In genomic region chr8:111252487-111253112, GRCm38 (mm10) we compare ENCODE assay signal across 22 mouse cellular contexts. TPM values are rescaled to one million over a fixed set of nuclear protein-coding genes. Genes with fewer than 3 reads are reported as not detected.
DNase-seq lines count a peak whose midpoint lies in the region; ATAC-seq and TF ChIP-seq lines count a peak whose summit lies in the region.
"Had no signal": no experiment of that assay in that cellular context is flagged by ENCODE, and none has a peak within 500 bp of the region (broad histone marks: within the 10 kb centered on the region; RNA-seq: fewer than 3 reads in every experiment).

No protein-coding gene starts in this region.

- TF ChIP-seq CTCF in small intestine, adult 2 months (IDR thresholded peaks at IDR 0.05; ENCODE audit: extremely low read depth, insufficient read length, insufficient replicate concordance, low read depth, low read length), result no peak
- TF ChIP-seq CTCF in left cerebral cortex, adult 2 months (IDR thresholded peaks at IDR 0.05), result no peak

- no peak overlapping the region for H3K27ac ChIP-seq in liver, embryonic 11.5 days (ENCODE audit: low read depth, low read length)
- H3K27ac ChIP-seq in liver, embryonic 13.5 days, result 0 out of 2 replicates have a peak overlapping the region, but pooled peaks have one; percentile 13
- H3K27ac ChIP-seq in small intestine, adult 2 months (ENCODE audit: insufficient read depth, low read depth, low read length), result peak overlapping the region; percentile 21; the same call in 1 of the 2 replicates
- H3K27ac ChIP-seq in left cerebral cortex, adult 2 months, result no peak overlapping the region
- no peak overlapping the region for H3K27ac ChIP-seq in forebrain, embryonic 16.5 days (ENCODE audit: low read length)
- H3K27ac ChIP-seq: embryonic facial prominence, embryonic 15.5 days; hindbrain, embryonic 12.5 days; limb, embryonic 13.5 days; lung, embryonic 15.5 days; neural tube, embryonic 15.5 days had no signal

- no peak for DNase-seq in liver, embryonic 11.5 days (ENCODE audit: low spot score)
- no peak for DNase-seq in liver
- DNase-seq in liver, embryonic 13.5 days, result no peak
- no peak for DNase-seq in left cerebral cortex, adult 2 months (ENCODE audit: extremely low spot score in 1 of 2, low spot score in 2 of 2)
- no peak for DNase-seq in lung, postnatal 4 days
- DNase-seq: adrenal gland, adult 2 months; B cell, adult 2 months; cerebellum, postnatal 14 days; heart, adult 11 months; heart, postnatal 14 days; right cerebral cortex, postnatal 14 days; thymus, postnatal 14 days had no signal

- H3K4me3 ChIP-seq in liver, embryonic 11.5 days (ENCODE audit: low read depth, low read length), result no peak overlapping the region
- H3K4me3 ChIP-seq in liver, embryonic 13.5 days (replicated peaks), result no peak overlapping the region
- H3K4me3 ChIP-seq in small intestine, adult 2 months (ENCODE audit: low read depth, low read length), result no peak overlapping the region
- H3K4me3 ChIP-seq in left cerebral cortex, adult 2 months, result no peak overlapping the region
- no peak overlapping the region for H3K4me3 ChIP-seq in forebrain, embryonic 16.5 days (replicated peaks; ENCODE audit: low read length)
- H3K4me3 ChIP-seq: embryonic facial prominence, embryonic 15.5 days; heart, embryonic 12.5 days; hindbrain, embryonic 12.5 days; limb, embryonic 13.5 days; lung, embryonic 15.5 days; neural tube, embryonic 15.5 days had no signal

- H3K9me3 ChIP-seq in liver, embryonic 11.5 days (ENCODE audit: control insufficient read depth, low read length), result no peaks in the 10 kb centered on the region
- no peaks in the 10 kb centered on the region for H3K9me3 ChIP-seq in liver, embryonic 13.5 days (replicated peaks)
- H3K9me3 ChIP-seq in forebrain, embryonic 16.5 days (ENCODE audit: control insufficient read depth, low read length), result no peaks in the 10 kb centered on the region
- H3K9me3 ChIP-seq: embryonic facial prominence, embryonic 15.5 days; hindbrain, embryonic 12.5 days; limb, embryonic 13.5 days; lung, embryonic 15.5 days; neural tube, embryonic 15.5 days had no signal

- peak overlapping the region; percentile 24; the same call in 1 of the 2 replicates for H3K4me2 ChIP-seq in liver, embryonic 11.5 days
- H3K4me2 ChIP-seq in liver, embryonic 13.5 days, result 0 out of 2 replicates have a peak overlapping the region, but pooled peaks have one; percentile 4
- H3K4me2 ChIP-seq in forebrain, embryonic 16.5 days (ENCODE audit: low read length), result no peak overlapping the region
- H3K4me2 ChIP-seq: embryonic facial prominence, embryonic 15.5 days; heart, embryonic 12.5 days; hindbrain, embryonic 12.5 days; limb, embryonic 13.5 days; lung, embryonic 15.5 days; neural tube, embryonic 15.5 days had no signal

- intact Hi-C loops in left cerebral cortex, adult 2 months (cut with DNase I), result no loop called here

- H3K9ac ChIP-seq in liver, embryonic 11.5 days (ENCODE audit: low read depth, low read length), result no peak overlapping the region
- H3K9ac ChIP-seq in liver, embryonic 13.5 days, result no peak overlapping the region
- H3K9ac ChIP-seq in forebrain, embryonic 16.5 days (replicated peaks; ENCODE audit: low read depth, low read length), result no peak overlapping the region
- H3K9ac ChIP-seq: embryonic facial prominence, embryonic 15.5 days; heart, embryonic 12.5 days; hindbrain, embryonic 12.5 days; limb, embryonic 13.5 days; lung, embryonic 15.5 days; neural tube, embryonic 15.5 days had no signal

- H3K27me3 ChIP-seq in liver, embryonic 11.5 days (replicated peaks; ENCODE audit: control insufficient read depth, insufficient read depth, low read length), result no peaks in the 10 kb centered on the region
- H3K27me3 ChIP-seq in liver, embryonic 13.5 days, result no peaks in the 10 kb centered on the region
- H3K27me3 ChIP-seq in small intestine, adult 2 months (ENCODE audit: control insufficient read depth, insufficient read depth, low read length), result no peaks in the 10 kb centered on the region
- H3K27me3 ChIP-seq in forebrain, embryonic 16.5 days (replicated peaks; ENCODE audit: control insufficient read depth, insufficient read depth, low read length), result no peaks in the 10 kb centered on the region
- H3K27me3 ChIP-seq: embryonic facial prominence, embryonic 15.5 days; heart, embryonic 12.5 days; hindbrain, embryonic 12.5 days; limb, embryonic 13.5 days; lung, embryonic 15.5 days; neural tube, embryonic 15.5 days had no signal

- no peak for TF ChIP-seq POLR2A in small intestine, adult 2 months (IDR thresholded peaks at IDR 0.05; ENCODE audit: low read depth, low read length)

- peaks cover 13% of the 10 kb centered on the region for H3K4me1 ChIP-seq in liver, embryonic 11.5 days (replicated peaks; ENCODE audit: control insufficient read depth, insufficient read depth, low read length)
- H3K4me1 ChIP-seq in liver, embryonic 13.5 days (replicated peaks), result peaks cover 40% of the 10 kb centered on the region
- peaks cover 2% of the 10 kb centered on the region for H3K4me1 ChIP-seq in small intestine, adult 2 months (ENCODE audit: control insufficient read depth, insufficient read depth, insufficient read length, low read length)
- peaks cover 7% of the 10 kb centered on the region for H3K4me1 ChIP-seq in forebrain, embryonic 16.5 days (replicated peaks; ENCODE audit: control insufficient read depth, insufficient read depth, low read length)

- H3K36me3 ChIP-seq in liver, embryonic 11.5 days (ENCODE audit: control insufficient read depth, insufficient read depth, low read length), result peaks cover 2% of the 10 kb centered on the region; the same call in 1 of the 2 replicates
- H3K36me3 ChIP-seq in liver, embryonic 13.5 days, result peaks cover 4% of the 10 kb centered on the region; the same call in 1 of the 2 replicates
- no peaks in the 10 kb centered on the region for H3K36me3 ChIP-seq in small intestine, adult 2 months (ENCODE audit: control insufficient read depth, insufficient read depth, low read length)
- no peaks in the 10 kb centered on the region for H3K36me3 ChIP-seq in forebrain, embryonic 16.5 days (ENCODE audit: control insufficient read depth, insufficient read depth)
- H3K36me3 ChIP-seq: embryonic facial prominence, embryonic 15.5 days; hindbrain, embryonic 12.5 days; lung, embryonic 15.5 days; neural tube, embryonic 15.5 days had no signal

- 58% methylated on average over 4 of the region's 4 CpGs for WGBS in liver, embryonic 11.5 days
- WGBS in liver, embryonic 13.5 days (ENCODE audit: insufficient replicate concordance), result 46% methylated on average over 4 of the region's 4 CpGs
- 29% methylated on average over 4 of the region's 4 CpGs for WGBS in small intestine, adult 2 months
- WGBS in forebrain, embryonic 16.5 days, result 92% methylated on average over 4 of the region's 4 CpGs

- peak; percentile 45 for ATAC-seq in liver, embryonic 11.5 days (replicated peaks; ENCODE audit: low FRiP score)
- peak; percentile 62; the same call in 1 of the 2 replicates for ATAC-seq in erythroblast, adult 5-6 weeks (replicated peaks; ENCODE audit: low FRiP score, poor library complexity, severe bottlenecking)
- peak; percentile 77 for ATAC-seq in liver, embryonic 13.5 days (ENCODE audit: low read depth)
- no peak for ATAC-seq in forebrain, embryonic 16.5 days
- ATAC-seq: midbrain, embryonic 16.5 days had no signal

RNA-seq across cellular contexts. Expression of gene Glg1, which starts 6.4 kb away (rescaled TPM):
- polyA plus RNA-seq in liver, embryonic 11.5 days (2014; fragmentation: Nextera tagmentation; extraction: Ambion mirVana), result 36.4 and 40.1 TPM in 2 replicates
- 13.8 and 14.0 TPM in 2 replicates for total RNA-seq in erythroblast, adult 5-6 weeks (2015; ENCODE audit: low replicate concordance)
- total RNA-seq in erythroblast, adult 5-6 weeks (2017; ENCODE audit: low replicate concordance), result 27.9 and 33.1 TPM in 2 replicates
- polyA plus RNA-seq in liver, embryonic 13.5 days (2015; fragmentation: Nextera tagmentation; extraction: Ambion mirVana), result 14.3 and 17.1 TPM in 2 replicates
- 11.0 and 26.0 TPM in 2 replicates for polyA plus RNA-seq in small intestine, adult 2 months (2012; rRNA removed)
- total RNA-seq in left cerebral cortex, adult 2 months (2021), result 100 to 1,000 TPM; 146 to 148 TPM
- polyA plus RNA-seq in forebrain, embryonic 16.5 days (2015; fragmentation: Nextera tagmentation; extraction: Ambion mirVana), result 67.0 and 74.7 TPM in 2 replicates

RNA-seq across cellular contexts. Expression of gene Rfwd3, which starts 47.4 kb away (rescaled TPM):
- polyA plus RNA-seq in liver, embryonic 11.5 days (2014; fragmentation: Nextera tagmentation; extraction: Ambion mirVana), result 81.6 and 96.1 TPM in 2 replicates
- 25.9 and 29.0 TPM in 2 replicates for total RNA-seq in erythroblast, adult 5-6 weeks (2015; ENCODE audit: low replicate concordance)
- 44.0 and 45.0 TPM in 2 replicates for total RNA-seq in erythroblast, adult 5-6 weeks (2017; ENCODE audit: low replicate concordance)
- 45.7 and 60.4 TPM in 2 replicates for polyA plus RNA-seq in liver, embryonic 13.5 days (2015; fragmentation: Nextera tagmentation; extraction: Ambion mirVana)
- 4.5 and 9.1 TPM in 2 replicates for polyA plus RNA-seq in small intestine, adult 2 months (2012; rRNA removed)
- 10 to 100 TPM; 19.6 to 19.9 TPM for total RNA-seq in left cerebral cortex, adult 2 months (2021)
- polyA plus RNA-seq in forebrain, embryonic 16.5 days (2015; fragmentation: Nextera tagmentation; extraction: Ambion mirVana), result 33.5 and 36.7 TPM in 2 replicates

Comparison
In these comparisons a context has a peak if more than half of its experiments do, and no peak if none do; other contexts are left out.
1. H3K27ac ChIP-seq: peak in liver, embryonic 13.5 days (single experiment) and small intestine, adult 2 months (single experiment); none in liver, embryonic 11.5 days (single experiment), left cerebral cortex, adult 2 months (single experiment) and forebrain, embryonic 16.5 days (single experiment).